Mouse (Mus musculus): ENCODE results near the gene Cant1.

Gene Cant1

DNA sequence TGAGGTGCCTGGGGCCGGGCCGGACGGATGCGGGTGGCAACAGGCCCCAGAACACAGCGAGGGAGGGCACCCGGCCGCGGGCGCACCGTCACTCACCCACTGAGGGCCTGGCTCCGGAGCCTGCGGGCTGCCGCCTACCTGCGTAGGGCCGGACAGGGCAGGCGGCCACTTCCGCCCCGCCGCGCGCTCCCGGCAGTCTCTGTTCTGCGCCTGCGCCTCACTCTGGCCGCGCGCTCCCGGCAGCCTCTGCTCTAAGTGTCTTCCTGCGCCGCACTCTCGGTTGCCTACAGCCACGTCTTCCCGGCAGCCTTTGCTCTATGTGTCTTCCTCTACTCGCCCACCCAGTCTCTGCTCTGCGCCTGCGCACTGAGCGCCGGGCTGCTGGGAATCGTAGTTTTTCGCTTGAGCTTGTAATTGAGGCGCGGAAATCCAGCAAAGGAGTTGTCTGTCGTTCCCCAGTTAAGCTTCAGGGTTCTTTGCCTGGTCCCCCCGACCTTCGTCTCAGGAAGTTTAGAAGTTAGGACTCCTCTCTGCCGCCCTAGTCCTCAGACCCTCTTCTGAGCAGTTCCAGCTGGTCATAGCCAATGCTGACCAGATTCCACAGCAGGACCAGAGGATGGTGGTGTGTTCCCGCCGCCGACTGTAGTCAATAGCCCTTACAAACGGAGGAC lies at the start of gene Cant1:
Gene Cant1 (minus strand): TSS at position 253 of the 671 bp plus-strand sequence.
- DNase-seq (ENCODE audit: low spot score): peak; percentile 96

DNA sequence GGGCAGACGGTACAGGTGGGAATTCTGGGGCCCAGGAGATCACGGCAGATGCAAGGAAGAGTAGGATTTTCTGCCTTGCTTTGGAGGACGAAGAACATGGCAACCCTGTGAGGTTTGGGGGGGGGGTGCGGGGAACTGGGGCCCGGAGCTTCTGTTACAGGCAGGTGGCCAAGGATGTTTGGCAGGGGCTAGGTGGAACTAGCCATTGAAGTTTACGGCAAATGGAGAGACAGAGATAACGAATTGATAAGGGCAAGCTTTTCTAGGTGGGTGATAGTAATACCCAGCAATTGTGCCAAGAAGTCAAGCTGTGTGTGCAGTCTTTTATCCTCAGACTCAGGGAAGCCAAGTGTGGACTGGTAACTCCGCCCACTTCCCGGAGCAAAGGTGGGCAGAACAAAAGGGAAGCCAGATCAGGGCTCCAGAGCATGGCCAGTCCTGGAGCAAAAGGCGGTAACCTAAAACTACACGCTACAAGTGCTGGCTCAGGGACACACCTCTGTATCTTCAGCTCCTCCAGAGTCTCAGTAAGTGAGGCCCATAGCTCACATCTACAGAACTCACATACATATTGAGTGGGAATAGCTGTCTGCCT lies 48.7 kb upstream of the Cant1 start:
- DNase-seq (ENCODE audit: low spot score): no peak

DNA sequence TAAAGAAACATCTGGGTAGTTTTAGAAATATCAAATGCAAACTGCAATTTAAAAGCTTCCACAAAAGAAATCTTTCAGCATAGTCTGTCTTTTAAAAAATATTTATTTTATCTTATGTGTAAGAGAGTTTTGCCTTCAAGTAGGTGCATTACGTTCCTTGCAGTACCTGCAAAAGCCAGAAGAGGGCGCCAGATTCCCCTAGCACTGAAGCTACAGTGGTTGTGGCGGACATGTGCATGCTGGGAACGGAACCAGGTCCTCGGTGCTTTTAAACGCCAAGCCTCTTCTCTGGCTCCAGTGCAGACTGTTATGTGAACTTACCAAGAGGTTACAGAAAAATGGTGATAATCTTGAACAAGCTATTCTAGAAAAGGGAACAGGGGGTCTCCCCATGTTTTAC lies 41.4 kb upstream of the Cant1 start:
- peak; percentile 74 for DNase-seq (ENCODE audit: low spot score)

DNA sequence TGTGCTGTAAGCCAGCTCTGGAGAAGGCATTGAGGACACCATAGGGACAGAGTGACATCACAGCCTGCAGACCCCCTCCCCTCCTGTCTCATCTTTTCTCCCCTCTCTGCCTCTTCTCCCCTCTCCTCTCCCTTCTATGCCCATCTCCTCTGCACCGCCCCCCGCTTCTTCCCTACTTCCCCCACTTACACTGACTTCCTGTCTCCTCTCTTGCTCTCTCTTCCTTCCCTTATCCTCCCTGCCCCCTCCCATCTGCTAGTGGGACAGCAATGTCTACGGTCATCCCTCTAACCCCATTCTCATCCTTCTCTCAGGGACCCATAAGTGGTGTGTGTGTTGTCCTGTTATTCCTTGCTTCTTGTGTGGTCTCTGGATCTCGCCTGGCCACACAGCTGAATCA lies 40.6 kb upstream of the Cant1 start:
- no peak for DNase-seq (ENCODE audit: low spot score)

DNA sequence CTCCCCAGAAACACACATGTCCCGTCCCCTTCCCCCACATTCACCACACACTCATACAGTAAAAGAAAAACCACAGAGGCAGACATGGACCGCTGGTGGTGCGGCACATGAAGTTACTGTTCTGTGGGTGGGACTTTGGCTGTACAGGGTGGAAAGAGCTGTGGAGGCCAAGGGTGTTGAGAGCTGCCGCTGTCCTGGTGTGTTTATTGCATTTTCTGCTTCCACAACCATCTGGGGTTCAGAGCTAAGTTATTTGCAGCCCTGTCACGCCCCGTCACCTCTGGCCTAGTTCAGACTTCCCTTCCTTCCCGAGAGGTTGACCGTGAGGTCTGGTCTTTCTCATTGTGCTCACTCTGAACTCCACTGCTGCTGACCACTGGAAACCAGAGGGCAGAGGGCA lies 40.2 kb upstream of the Cant1 start:
- DNase-seq (ENCODE audit: low spot score): no peak

DNA sequence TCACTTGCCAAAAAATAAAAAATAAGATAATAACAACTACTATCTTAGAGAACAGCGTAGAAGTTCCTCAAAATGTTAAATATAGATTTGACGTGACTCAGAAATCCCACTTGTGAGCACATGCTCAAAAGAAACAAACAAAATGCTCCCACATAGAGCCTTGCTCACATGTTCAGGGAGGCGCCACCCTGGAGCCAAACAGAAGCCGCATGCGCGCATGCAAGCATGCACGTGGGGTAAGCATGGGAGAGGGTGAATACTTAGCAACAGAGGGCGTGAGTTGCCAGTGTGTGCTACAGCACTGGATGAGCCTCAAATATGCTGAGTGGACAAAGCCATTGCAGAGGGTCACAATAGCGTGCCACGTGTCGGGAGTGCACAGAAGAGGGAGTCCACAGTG lies 38.1 kb upstream of the Cant1 start:
- no peak for DNase-seq (ENCODE audit: low spot score)

DNA sequence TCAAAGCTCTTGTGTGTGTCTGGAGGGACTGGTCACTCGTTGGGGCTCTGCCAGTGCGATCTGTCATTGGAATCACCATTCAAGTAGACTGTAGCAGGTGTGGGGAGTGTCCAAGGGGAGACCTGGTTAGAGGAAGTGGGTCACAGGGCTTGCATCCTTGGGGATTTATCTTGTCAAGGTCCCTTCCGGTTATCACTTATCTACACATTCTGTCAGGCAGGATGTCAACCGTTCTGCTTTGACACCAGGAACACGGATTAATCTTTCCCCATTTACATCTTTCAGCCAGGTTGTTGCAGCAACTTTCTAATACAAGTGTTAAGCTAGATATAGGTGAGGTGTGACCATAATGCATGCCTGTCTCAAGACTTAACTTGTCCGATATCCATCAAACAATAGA lies 36.9 kb upstream of the Cant1 start:
- DNase-seq (ENCODE audit: low spot score): no peak

DNA sequence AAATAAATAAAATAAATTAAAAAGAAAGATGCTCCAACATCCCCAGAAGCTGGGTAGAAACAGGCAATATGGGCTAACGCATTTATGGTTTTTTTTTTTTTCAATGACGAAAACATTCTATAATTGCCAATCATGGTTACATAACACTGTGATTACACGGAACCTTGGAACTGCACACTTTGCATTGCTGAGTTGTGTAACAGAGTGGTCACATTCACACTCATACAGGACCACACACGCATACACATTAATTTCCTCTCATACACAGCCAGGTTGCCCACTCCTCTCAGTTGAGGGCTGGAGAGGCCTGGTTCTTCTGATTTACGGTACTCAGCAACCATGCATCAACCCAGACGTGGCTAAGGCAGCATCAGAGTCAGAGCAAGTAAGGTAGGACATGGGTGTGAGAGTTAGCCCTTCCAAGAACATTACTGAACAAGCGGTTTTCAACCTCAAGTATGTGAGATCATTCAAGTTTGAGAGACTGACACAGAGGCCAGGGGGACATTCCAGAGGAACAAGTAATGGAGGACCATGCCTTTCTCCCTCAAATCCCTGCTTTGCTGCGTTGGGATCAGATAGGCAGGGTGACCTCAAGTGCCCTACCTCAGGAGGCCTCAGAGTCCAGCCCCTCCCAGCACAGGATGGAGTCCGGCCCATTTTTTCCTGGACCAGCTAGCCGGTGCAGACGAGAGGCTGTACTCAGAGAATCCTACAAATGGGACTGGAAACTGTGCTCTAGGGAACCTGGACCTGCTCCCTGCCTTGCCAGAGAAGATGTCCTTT lies 35.2 kb upstream of the Cant1 start:
- no peak for DNase-seq (ENCODE audit: low spot score)

DNA sequence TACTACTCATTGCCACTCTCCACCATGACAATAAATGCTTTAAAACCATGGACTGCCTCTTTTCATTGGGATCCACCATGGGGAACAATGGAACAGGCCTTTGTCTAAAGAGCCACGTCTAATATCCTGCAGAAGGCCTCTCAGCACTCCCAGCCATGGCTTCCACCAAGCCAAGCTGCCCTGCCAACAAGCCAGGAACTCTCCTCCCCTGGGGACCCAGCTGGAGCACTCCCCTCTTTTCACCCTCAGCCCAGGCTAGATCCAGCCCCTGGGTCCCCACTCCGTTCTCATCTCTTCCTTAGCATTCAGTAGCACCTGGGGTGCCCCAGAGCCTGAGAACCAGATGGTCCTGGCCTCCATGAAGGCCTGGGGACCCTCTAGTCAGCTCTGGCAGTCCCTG lies 34.1 kb upstream of the Cant1 start:
- DNase-seq (ENCODE audit: low spot score): no peak

DNA sequence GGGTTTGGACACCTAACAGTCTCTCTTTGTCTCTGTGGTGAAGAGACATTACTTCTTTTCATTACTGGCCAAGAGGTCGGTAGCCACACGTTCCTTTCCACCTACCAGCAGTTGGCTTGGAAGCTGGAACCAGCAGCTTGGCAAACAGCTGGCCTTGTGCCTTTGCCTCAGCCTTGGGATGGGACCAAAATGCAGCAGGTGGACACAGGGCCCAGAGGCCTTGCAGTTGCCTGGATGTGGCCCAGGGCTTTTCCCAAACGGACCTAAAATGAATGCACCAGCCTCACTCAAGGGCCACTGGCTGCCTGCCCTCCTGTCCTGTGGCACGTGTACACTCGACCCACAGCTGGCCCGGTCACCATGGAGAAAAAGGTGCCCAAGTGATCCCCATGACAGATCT lies 32.3 kb upstream of the Cant1 start:
- no peak for DNase-seq (ENCODE audit: low spot score)

DNA sequence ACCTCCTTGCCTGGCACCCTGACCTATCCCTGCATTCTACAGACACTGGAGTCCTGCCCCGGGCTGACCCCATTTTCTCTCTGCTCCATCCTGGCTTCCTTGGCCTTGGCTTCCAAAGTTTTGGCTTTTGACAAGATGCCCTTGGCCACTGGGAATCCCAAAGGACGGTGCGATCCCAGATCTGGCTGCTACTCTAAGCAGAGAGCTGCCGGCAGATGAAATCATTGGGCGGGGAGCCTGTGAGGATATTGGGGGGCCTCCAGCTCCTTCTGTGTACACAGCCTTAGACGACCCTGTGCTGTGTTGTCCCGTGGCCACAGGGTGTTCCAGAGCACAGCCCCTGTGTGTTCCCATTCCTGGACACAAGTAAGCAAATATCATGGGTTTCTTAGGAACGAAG lies 29.5 kb upstream of the Cant1 start:
- DNase-seq (ENCODE audit: low spot score): no peak

DNA sequence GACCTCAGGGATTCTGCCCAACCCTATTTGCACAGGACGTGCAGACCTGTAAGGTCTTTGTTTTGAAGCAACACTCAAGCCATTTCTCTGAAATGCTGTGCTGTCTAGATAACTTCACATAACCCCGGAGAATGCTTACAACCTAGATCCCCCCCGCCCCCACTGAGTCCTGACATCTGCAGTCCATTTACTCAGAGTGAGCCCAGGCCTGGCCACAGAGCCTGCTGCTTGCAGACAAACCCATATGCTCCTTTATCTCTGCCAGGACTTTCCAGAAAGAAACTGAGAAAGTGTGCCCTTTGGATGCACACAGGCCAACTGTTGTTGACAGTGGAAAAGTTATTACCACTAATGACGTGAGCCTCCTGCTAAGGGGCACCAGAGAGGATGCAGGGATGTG lies 28.5 kb upstream of the Cant1 start:
- DNase-seq (ENCODE audit: low spot score): no peak

DNA sequence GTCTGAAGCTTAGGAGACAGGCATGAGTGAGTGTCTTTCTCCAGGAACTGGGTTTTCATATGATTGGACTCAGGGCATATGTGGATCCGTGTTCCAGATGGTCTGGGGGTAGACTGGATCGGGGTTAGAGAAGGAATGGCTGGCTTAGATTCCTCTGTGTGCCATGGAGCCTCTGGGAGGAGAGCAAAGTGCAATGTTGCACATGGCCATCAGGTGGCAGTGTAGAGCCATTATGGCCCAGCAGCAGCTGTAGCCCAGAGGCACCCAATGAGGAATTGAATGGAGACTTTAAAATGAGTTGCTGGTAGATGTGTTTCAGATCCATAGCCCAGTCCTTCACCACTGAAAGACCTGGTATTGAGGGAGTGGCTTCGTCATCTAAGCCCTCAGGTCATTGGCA lies 27.0 kb upstream of the Cant1 start:
- DNase-seq (ENCODE audit: low spot score): peak; percentile 80

DNA sequence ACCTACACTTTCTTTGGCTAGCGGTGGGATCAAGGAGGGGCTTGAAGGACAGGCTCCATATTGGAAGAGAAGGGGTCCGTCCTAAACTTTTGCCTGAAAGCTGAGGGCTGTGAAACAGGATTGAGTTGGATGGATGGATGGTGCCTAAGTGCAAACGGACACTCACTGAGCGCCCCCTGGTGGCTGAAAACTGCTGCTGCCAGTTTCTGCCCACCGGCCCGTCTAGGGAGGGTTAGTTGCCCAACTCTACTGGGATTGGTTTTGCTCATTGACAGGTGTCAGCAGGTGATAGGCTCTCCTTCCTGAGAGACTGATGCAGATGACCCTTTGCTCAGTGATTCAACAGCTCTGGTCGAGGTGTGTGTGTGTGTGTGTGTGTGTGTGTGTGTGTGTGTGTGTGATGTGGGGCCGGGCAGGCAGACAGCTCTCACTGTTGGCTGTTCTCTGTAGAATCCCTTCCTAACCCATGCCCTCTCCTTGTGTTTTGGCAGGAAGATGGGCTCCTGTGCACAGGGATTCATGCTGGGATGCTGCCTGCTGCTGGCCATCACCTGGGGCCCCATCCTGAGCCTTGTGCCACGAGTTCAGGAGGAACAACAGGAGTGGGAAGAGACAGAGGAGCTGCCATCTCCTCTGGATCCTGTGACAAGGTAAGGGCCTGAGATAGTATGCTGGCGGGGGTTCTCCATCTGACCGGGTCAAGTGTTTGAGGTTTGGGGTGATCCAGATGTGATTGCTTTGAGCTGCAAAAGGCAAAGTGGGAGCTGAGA lies 24.5 kb upstream of the Cant1 start:
- peak; percentile 92 for DNase-seq (ENCODE audit: low spot score)

DNA sequence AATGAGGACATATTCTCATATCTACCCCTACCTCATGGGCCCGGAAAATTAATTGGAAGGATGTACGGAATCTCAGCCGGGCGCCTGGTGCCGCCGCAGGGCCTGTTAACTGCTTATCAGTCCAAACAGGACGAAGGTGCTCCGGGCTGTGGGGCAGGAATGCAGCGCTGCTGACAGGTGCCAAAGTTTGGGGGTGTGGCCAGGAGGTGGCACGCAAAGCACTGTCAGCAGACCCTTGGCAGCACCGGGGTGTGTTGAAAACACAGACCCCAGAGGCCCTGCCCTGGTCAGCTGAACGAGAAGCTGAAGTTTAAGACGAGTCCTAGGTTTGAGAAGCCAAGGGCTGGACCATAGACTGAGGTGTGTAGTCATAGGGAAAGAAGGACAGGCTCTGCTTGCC lies 23.8 kb upstream of the Cant1 start:
- DNase-seq (ENCODE audit: low spot score): no peak

DNA sequence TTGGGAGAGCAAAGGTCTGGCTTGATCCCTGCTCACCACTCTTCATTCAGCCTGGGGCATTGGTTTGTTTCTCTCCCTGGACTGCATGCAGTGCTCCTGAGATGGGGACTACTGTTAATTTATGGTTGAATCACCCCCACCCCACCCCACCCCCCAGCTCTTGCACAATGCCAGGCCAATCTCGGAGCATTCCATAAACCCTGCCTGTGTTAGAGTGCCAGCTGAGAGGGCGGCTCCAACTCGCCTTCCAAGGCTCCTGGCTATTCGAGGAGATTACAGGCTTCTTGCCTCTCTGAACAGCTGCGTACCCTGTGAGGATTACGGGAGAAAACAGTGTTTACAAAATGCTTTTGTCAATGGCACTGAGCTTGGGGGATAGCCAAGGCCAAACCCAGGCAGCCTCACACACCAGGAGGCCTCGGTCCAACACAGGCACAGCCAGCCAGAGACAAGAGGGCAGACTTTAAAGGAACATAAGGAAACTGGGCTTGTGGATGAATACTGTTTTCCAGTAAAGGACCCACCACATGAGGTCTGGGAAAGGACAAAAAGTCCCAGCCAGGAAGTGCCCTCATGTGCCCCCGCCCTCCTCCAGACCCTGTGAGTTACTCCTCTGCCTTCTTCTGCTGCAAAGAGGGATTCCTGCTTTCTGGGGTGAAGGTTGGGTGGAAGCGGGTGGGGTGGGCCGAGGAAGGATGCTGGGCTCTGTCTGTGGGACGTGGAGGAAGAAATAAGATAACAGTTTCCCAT lies 20.0 kb upstream of the Cant1 start:
- no peak for DNase-seq (ENCODE audit: low spot score)

DNA sequence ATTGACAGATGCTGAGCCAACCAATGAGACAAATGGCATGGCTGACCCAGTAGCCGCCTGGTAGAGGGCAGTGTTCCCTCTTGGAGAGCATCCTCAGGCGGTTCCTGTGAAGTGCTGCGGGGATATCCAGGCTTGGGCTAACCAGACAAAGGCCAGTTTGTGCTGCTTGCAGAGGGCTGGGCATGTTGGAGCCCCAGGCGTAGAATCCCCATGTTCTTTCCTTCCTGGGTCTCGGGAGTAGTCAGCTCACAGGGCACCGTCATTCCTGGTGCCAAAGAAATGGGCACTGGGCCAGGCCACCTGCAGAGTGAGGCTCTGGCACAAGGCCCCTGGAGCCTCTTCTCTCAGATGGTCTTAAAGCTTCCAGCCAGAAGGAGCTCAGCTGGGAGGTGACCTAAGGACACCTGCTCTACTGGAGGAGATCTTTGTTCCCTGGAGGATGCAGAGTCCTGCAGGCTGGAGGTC lies 17.6 kb upstream of the Cant1 start:
- no peak for DNase-seq (ENCODE audit: low spot score)

DNA sequence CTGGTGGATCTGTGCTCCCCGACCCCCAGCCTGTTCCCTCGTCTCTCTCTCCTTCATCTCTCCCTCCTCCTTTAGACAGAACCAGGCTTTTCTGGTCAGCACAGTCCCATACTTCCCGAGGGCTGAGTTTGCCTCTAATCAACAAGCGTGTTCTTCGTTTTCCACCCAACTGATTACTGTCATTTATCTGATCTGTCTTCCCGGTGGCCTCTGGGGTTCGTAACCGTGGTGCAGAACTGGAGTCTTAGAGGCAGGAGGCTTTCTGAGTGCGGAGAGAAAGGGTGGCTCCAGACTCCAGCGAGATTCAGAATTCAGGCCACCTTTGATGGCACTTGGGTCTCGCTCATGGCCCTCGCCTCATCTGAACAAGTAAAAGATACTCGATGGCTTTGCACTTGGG lies 15.2 kb upstream of the Cant1 start:
- DNase-seq (ENCODE audit: low spot score): no peak

DNA sequence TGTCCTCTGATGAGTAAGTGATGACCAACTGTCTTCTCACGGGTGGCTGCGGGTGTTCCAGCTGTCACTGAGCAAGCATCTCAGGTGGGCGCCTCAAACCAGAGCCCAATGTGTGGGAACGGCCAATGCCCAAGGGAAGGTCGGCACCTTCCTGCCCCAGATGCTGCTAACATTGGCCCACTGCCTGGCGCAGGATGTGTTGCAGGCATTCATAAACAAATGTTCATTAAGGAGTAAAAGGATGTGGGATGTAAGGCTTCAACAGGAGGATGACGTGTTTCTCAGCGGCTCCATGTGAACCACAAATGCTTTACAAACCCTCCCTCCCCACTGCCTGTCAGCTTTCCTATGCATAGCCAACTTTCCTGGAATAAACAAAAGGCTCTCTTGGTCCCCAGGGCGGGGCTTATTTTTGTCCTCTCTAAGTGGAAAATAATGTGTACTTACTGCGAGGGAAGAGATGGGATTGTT lies 14.5 kb upstream of the Cant1 start:
- no peak for DNase-seq (ENCODE audit: low spot score)

DNA sequence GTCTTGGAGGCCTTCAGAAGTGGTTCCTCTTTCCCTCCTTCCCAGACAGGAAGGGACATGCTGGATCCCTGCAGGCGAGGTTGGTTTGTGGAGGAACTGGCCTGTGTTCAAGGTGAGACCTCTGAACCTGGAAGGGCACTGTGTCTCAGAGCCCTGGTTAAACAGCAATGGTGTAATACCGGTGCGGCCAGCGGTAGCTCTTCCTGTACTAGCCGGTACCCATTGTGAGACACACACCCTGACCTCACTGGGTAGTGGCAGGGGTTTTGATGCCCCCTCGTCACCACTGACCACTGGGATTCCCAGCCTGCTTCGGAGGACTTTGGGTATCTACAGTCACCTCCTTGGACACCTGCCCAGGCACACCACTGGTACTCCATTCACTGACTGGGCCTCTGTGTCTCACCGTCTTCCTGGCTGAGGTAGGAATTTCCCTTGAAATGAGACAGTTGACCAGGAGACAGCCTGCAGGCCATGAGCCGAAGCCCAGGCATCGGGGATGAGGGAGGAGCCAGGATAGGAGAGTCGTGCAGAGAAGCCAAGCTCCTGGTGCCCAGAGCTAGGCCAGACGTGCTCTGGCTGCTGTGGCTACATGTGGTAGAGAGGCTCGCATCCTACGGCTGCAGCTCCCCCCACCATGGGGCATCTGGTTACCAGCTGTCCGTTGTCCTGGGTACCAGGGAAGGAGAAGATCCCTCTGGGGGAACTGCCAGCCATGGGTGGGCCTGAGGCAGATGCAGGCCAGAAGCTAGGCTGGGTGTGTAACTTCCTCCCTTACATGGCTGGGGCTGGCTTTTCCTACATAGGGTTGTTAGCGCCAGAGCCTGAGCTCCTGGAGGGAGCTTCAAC lies 12.4 kb upstream of the Cant1 start:
- DNase-seq (ENCODE audit: low spot score): no peak

All from testis, postnatal 10 days (tissue).